Mouse (Mus musculus) gastrocnemius, postnatal 10 days (tissue): Measurements from ENCODE around the gene Pdlim5. TPM values are rescaled to one million over a fixed set of nuclear protein-coding genes. Genes with fewer than 3 reads are reported as not detected.

Experiments
- total RNA-seq, 2 experiments: library from RNA; stranded (reverse); gene quantifications; 2 replicates each; pipeline ENCODE4 v1.2.3; 2021

Gene Pdlim5
- total RNA-seq, 2 experiments from 2014 or later: 388 to 401 TPM

Other genes with a start within 250 kb of the Pdlim5 start
- 1 to 10 TPM; 6.6 to 7.1 TPM for gene Bmpr1b, start 226.3 kb downstream of the Pdlim5 start, total RNA-seq
- gene Gbp5, start 98.3 kb upstream of the Pdlim5 start, total RNA-seq: 1 to 10 TPM; 2.2 to 3.2 TPM
- gene Gbp7, start 134.6 kb upstream of the Pdlim5 start, total RNA-seq: 1 to 10 TPM; 4.3 to 5.8 TPM
- 1 to 10 TPM; 6.6 to 8.6 TPM for gene Gbp3, start 164.3 kb upstream of the Pdlim5 start, total RNA-seq
- not detected for gene Gbp2b, start 199.2 kb upstream of the Pdlim5 start, total RNA-seq
- 1 to 10 TPM; 3.7 to 4.5 TPM for gene Gbp2, start 224.9 kb upstream of the Pdlim5 start, total RNA-seq